Mouse (Mus musculus) frontal cortex, postnatal 36 days (tissue): ENCODE results near the gene Rhoq.

Experiments used
- DNase-seq, 2 experiments: peaks; one replicate each; pipeline ENCODE4 v3.0.0; 2022; ENCODE audit warnings: low spot score in 2 of 2

Rhoq gene

DNA sequence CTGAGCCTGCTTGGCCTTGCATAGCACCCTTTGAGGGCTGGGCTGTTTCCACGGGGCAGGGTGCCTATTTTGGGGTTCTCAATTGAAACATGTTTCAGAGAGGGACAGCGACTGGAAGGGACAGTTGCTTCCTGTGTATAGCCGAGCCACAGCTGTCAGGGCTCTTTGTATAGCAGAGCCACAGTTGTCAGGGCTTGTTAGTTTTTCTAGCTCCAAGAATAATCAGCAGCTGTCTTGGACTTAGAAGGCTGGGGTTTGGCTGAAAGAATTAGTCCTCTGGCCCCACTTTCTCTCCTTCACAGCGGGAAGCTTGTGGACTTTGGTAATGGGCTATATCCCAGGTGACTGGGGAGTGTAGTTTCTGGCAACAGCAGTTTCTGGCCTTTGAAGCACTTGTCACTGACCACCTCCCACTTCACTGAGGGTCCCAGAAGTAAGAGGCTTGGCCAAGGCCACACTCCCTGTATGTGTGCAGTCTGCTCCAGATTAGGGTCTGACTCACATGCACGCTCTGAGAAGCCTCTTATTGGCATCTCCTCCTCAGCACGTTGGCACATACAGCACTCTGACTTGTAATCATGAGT, 25.8 kb downstream of the Rhoq start:
- no peak for DNase-seq

DNA sequence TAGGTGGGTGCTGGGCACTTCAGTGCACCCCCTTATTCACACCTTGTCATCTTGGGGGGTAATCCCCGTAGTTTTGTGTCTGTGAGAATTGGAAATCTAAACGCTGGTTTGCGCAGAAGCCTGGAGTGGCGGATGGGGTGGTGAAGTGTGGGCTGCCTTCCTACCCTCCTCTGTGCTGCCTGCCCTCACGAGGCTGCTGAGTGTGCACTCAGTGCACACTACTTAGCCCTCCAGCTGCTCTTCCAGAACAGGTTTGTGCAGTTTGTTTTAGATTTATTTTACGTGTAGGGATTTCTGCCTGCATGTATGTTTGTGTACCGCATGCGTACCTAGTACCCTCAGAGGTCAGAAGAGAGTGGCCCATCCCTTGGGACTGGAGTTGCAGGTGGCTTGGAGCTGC, 28.4 kb downstream of the Rhoq start:
- DNase-seq = no peak

DNA sequence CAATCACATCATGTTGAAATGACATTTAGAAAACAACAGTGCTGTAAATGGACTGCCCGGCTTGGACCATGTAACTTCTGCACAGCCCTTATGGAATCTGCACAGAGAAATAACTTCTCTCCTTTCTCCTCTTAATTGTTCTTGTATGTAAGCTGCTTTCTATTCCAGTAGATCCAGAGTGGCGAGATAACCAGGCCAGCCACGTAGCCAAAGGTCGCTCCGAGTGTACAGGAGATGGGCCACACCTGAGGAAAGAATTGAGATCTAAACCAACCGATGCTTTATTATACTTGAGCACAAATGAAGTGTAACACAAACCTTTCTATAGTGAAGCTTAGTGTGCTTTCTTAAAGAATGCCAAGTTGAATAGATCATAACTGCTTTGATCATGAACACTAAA, 34.4 kb downstream of the Rhoq start:
- no peak for DNase-seq

DNA sequence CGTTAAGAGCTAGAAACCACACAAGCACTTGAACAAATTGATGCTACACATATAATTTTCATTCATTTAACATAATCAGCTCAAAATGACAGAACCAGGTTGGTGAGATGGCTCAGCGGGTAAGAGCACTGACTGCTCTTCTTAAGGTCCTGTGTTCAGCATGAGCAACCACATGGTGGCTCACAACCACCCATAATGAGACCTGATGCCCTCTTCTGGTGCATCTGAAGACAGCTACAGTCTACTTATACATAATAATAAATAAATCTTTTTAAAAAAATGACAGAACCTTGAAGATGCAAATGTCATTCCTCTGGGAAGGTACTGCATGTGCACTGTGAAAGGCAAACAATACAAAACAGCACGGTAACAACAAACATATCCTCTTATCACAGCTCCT, 46.1 kb downstream of the Rhoq start:
- no peak for DNase-seq

DNA sequence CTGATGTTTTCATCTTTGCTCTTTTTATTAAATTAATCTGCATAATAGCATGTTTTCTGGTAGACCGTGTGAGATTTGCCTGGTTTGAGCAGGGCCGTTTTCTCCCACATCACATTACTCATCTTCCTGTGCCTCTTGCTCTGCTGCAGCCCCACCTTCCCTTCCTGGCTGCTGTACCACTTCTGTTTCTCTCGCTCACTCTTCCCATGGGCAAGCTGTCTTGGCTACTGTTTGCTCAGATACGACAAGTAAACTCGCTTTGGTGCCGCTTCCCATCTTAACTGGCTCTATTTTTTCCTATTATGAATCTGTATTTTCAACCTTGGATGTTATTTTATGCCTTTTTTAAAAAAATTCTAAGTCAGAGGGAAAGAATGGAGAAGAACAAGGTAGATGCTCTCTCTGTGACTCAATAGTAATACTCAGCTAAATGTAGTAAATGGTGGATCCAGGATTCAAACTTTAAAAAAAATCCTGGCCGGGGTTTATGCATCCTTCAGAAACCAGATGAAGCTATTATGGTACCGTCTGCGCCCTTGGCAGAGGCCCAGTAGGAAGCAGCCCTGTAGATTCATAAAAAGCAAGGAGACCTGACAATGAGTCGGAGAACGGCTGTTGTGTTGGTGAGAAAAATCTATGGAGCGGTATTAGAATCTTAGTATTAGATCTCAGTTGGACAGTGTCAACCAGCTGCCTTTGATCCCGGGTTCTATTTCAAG, 48.6 kb downstream of the Rhoq start:
- peak; percentile 55 to 78 for DNase-seq

DNA sequence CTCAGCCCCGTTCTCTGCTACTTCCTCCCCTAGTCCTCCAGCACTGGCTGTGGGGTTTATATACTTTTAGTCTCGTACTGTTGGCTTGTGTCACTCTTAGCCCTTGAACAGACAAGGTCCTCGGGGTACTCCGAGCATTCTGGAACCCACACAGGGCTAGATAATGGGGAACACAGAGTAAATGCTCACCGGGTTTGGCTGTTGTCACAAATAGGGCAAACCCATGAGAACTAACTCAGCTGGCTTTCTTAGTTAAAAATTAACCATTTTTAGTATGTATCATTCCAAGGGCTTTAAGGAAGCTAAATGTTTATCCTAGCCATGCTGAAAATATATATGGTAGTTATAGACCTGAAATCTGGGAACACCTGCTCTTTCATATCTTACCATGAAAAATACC, 56.8 kb downstream of the Rhoq start:
- DNase-seq = no peak

DNA sequence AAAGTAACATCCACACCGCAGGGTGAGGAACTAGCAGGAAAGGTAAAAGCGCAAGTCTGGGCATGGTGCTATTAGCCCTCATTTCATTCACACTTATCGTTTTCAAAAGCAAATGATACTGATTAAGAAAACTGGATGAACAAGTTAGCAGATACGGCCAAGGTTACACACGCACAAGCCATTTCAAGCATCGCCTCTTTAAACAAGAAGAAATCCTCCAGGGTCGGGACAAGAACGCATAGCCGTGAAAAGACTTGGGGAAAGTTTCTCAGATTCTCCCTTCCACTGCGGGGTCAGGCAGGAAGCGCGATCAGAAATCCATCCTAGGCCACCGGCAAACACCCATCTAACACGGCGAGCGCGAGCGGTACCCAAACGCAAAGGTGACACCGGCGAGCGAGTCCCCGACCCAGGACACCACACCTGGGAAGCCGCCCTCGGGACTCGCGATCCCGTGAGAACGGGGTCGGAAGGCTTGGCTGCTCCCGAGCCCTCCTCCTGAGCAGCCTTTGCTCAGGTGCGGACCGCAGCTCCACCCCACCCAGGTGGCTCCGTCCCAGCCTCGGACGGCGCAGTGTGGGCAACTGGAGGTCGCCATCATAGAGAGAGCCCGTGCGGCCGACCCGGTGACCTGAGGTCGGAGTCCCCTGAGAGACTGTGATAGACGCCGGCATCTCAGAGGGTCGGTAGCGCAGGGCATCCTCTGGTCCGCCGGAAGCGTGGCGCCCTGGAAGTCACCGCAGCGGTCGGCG, 61.8 kb downstream of the Rhoq start:
- DNase-seq = no peak

DNA sequence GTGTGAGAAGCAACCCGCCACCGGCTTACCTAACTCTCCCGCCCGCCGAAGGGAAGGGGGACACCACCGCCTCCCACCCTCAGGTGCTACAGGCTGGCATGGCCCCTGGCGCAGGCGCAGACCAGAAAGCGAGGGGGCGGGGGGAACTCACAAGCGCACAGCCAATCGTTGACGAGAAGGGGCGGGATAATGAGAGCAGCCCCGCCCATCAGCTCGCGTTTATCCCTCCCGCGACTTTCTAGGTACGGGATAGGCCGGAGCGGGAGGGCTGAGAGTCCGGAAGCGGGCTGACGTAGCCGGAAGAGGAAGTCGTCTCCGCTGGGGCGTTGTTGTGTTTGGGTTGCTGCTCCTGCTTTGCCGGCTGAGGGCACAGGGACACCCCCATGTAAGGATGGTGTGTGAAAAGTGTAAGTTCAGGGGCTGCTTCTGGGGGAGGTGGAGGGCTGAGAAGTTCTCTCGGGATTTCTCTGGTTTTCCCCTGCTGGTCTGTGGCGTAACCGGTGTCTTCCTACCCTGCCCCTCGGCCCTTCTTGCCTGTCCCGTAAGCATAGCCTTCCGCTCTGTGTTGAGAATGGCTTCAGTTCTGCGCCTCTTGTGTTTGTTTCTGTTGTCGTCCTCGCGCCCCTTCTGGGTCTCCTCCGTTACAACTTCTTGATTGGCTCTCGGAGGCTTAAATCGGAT, 62.5 kb downstream of the Rhoq start, which contains the start of the genes Pigf and Cript:
Gene Pigf, minus strand, starts transcription at position 138 of the 681 bp plus-strand sequence.
Gene Cript, plus strand, starts transcription at position 282 of the 681 bp plus-strand sequence.
- DNase-seq = peak; percentile 95 to 98

DNA sequence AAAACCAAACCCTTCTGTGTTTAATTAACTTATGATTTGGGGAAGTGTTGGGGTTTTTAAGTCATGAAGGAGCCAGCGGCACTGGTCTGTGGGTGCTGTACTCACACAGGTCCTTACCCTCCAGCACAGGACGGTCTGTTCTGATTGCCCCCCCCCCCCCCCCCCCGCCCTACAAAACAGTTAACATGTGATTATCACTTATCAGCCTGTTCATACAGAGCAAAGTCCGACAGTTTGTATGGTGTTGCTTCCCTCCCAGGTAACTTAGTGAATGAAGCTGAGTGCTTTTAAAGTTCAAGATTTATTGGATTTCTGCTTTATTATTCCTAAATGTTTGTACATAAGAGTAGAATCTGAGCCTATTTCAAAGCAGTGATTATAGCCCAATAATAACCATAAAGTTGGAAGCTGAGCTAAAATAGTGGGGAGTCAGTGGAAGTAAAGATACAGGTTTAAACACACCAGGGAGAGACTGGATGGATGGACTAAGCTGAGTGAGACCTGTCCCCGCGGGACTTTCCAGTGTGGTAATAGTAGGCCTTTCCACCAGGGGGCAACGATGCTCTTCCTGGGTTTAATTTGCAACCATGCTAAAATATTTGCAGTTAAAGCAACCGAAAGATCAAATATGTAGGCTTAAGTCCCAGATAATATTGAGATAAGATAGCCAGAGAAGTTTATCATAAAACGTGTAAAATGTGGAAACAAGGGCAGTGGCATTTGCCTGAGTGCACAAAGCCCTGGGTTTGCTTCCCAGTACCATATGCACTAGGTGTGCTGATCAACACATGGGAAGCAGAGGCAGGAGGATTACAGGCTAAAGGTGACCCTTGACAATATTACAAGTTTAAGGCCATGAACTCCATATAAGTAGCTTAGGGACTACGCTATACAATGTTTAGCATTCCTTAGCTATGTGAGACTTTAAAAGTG, 73.5 kb downstream of the Rhoq start:
- peak in 1 of 2 experiments; percentile 17 for DNase-seq

DNA sequence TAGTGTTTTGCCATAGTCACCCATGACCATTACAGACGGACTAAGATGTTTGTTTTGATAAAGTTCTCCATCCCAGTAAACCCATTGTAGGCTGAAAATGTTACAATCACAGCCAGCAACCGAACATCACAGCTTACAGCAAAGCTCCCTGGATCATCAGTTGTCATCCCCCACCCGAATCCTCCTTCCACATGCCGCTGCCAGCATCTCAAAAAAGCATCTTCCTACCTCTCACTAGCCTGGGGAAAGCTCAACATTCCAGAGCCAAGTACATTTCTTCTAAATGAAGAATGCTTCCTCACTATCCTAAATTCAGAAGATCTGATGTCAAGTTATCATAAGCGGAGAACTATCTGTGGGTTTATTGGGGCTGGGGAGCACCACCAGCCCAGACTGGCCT, 75.6 kb downstream of the Rhoq start:
- peak; percentile 26 to 53 for DNase-seq

DNA sequence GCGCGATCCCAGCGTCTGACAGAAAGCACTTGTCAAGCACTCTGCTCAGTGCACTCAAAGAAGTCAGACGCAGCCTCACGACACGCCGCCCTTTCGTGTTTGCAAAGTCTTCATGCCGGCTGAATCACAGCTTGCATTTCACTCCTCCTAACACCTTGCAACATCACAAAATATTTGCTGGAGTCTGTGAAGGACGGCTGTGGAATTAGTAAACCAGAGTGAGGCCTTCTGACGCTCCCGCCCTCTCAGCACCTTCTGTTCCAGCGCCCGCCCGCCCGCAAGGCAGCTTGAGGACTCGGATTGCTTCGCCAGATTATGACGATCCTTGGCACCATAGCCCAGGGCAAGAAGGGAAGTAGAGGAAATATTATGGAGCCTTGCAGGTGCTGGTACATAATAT, 78.9 kb downstream of the Rhoq start:
- DNase-seq = peak; percentile 71 to 76

DNA sequence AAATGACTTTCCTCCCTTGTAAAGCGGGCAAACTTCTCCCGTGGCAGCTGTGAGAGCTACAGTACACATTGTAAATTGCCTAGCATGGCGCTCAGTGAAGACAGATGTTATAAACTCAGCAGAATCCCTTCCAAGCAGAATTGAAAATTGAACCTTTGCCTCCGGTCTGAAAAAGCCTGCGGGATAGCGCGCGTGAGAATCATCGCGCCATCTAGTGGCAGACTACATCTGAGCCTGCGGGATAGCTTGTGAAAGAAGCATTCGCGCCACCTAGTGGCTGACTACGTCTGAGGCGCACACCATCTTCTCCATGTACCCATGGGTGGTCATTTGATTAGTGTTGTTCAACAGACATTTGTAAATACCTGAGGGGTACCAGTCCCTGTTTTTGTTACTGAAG, 81.5 kb downstream of the Rhoq start:
- peak; percentile 88 to 95 for DNase-seq

DNA sequence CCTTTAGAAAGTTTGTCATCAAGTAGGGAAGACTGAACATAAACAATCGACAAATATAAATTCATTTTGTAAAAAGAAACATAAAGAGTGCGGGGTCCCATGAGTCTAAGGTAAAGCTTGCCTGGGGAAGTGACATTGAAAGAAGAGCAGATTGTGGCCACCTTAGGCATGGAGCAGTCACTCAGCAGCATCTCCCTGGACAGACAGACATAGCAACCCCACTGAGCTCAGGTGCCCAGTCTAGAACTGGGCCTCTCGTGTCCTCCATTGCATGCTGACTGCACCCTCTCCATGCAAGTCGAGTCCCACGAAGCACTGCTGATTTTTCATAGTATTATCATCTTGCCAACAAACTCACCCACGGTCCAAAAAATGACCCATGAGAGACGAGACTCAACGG, 81.9 kb downstream of the Rhoq start:
- DNase-seq = no peak
